Mouse (Mus musculus) T-cell, adult 2 months (primary cell): ENCODE measurements around the gene Mslnl.
A peak's percentile ranks its signal among the peaks of the same experiment; 100 is the strongest.

ENCODE experiments used
- DNase-seq: peaks from one replicate; pipeline ENCODE4 v3.0.0; 2022; ENCODE audit warnings: low spot score

Mslnl gene

GRCm38 (mm10) chr17:25744311-25744710 lies 8.5 kb downstream of the Mslnl start:
- no peak for DNase-seq

DNA sequence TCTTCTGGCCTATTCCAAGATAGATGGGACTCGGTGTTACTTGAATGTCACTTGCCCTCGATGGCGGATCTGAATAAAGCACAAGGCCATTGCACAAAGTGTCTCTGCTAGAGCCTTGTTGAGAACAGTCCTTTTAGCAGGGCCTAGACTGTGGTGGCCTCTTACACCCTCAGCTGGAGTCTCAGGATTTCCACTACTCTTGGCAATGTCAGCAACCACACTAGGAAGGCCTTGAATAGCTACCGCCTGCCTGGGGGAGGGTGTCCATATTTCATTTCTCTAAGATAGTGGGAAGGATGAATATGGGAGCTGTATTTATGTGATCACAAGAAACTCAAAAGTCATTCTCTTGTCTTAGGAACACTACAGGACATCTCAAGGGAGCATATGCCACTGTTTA lies 12.4 kb downstream of the Mslnl start:
- DNase-seq: no peak

DNA sequence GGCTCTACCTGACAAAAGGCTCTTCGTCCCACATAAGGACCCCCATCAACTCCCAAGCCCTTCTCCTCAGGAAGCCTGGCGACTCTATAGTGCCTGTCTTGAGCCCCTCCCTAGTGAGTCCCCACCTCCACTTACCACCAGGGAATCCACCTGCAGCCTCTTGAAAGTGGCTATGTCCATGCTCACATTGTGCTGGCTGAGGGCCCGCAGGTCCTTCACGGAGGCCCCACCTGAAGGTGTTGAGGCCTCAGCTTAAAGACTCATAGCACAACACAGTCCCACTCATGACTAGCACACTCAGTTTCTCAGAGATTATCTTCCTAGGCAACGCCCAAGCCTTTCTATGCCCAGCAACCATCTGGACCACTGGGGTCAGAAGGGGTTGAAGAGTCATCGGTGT lies 13.5 kb downstream of the Mslnl start:
- no peak for DNase-seq

- no peak for DNase-seq
Measured at GRCm38 (mm10) chr17:25751446-25751845, 15.6 kb downstream of the Mslnl start.

DNA sequence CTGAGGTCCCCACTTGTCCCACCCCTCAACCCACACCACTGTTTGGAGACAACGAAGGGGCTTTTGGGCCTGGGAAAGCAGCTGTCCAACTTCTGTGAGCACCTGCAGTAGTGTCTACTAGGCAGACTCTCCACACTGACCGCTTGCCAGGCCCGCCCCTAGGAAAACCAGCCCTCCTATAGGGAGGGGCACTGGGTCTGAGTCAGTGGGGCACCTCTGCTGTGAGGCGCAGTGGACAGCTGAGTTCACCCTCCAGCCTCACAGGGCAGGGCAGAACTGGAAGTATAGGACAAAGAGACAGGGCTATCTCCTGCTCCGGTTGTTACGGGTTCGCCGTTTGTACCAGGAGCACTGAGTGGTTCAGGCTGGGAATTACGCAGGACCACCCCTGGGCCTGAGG lies 18.4 kb downstream of the Mslnl start, which contains the start of gene Msln:
Gene Msln (minus strand): TSS at position 138 of the 400 bp plus-strand sequence.
- no peak for DNase-seq

- no peak for DNase-seq
Measured at GRCm38 (mm10) chr17:25755086-25755485, 19.2 kb downstream of the Mslnl start.

GRCm38 (mm10) chr17:25755627-25756377 lies 20.0 kb downstream of the Mslnl start:
- DNase-seq: no peak

- no peak for DNase-seq
Measured at GRCm38 (mm10) chr17:25756378-25757242, 20.8 kb downstream of the Mslnl start.

DNA sequence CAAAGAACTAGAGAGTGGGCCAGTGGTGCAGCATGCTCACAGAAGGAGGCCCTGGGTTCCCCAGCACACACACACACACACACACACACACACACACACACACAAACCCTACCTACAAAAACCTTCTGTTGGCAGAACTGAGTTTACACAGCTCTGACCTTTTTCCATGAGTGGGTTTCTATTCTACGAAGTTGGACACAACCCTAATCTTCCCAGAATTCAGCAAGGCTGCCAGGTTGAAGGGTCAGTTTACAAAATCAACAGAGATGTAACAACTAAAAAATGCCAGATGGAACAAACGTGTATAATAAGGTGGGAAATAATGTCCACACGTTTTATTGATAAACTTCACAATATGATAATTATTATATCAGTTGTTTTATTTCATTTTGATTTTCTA lies 21.8 kb downstream of the Mslnl start:
- no peak for DNase-seq

DNA sequence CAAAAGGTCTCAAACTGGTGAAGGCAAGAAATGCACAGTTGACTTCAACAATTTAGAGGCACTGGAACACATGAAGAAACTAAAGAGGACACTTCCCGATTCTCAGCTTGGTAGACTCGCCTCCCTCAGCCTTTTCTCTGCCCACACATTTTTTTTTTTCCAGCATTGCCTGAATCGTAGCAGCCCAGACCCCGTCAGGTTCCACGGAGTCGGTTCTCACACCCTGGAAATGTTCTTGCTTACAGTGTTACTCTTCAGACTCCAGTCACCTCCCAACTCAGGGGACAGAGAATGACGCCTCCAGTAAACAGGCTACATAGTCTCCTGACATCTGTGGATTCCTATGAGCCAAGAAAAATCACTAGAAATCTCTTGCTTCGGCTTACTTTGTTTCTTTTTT lies 24.3 kb downstream of the Mslnl start:
- DNase-seq: no peak

DNA sequence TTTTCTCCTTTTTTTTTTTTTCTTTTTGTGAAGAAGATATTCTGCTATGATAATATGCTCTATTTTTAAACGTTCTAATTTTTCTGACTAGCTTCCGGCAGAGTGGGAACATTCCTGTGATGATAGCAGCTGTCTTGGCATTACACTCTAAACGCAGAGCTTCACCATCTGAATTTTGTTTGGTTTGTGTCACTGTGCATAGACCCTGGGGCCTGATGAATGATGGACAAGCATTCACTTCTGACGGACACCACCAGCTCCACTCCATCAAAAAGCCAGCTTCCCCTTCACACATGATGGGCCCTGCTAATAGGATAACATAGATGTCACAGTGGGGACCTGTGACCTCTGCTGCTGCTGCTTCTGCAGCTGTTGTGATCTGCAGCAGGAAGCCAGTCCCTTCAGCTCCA lies 25.7 kb downstream of the Mslnl start:
- no peak for DNase-seq

DNA sequence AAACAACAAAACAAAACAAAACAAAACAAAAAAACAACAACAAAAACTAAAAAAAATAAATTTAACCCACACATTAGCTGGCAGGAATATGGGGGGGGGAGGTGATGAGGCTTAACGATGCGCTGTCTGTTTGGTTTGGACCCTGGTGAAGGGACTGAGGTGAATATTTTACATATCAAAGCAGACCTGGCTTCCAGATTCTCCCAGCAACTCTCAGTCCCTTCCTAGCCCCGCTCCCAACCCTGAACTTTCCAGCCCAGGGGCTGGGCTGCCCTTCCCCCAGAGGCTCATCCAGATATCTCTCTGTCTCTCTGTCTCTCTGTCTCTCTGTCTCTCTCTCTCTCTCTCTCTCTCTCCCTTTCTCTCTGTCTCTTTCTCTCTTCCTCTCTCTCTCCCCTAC lies 26.7 kb downstream of the Mslnl start:
- DNase-seq: no peak

DNA sequence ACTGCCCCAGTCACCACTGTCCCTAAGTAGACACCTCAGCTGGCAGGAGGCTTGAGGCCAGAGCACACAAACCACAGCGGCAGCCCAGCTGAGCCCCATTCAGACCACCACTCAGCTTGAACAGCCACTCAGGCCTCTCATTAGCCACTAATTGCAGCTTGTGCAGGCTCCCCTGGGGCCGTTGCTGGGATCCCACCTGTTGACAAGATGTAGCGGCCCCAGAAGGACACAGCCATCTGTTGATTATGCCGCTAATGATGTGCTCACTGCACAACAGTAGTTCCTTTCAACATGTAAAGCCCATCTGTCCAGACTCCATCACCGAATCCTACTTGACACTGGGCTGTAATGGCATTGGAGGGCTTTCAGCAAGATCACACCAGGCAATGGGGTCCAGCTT lies 30.0 kb downstream of the Mslnl start:
- DNase-seq: no peak

DNA sequence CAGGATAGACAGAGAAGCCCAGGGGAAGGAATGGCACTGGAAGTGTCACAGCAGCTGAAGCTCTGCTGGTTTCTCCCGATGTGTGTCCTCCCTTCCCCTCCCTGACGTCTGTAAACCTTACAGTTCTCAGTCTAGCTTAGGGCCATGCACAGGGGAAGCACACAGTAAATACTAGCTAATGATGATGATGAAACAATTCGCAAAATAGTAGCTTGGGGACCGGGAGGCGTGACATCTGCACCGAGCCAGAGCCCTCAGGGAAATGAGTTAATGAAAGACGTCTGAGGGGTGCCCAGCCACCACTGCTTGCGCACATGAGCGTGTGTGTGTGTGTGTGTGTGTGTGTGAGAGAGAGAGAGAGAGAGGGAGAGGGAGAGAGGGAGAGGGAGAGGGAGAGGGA lies 33.5 kb downstream of the Mslnl start:
- no peak for DNase-seq

GRCm38 (mm10) chr17:25773549-25774120 lies 37.8 kb downstream of the Mslnl start, which contains the start of gene Narfl:
TSS of gene Narfl (plus strand) at chr17:25773776.
- peak; percentile 95 for DNase-seq

DNA sequence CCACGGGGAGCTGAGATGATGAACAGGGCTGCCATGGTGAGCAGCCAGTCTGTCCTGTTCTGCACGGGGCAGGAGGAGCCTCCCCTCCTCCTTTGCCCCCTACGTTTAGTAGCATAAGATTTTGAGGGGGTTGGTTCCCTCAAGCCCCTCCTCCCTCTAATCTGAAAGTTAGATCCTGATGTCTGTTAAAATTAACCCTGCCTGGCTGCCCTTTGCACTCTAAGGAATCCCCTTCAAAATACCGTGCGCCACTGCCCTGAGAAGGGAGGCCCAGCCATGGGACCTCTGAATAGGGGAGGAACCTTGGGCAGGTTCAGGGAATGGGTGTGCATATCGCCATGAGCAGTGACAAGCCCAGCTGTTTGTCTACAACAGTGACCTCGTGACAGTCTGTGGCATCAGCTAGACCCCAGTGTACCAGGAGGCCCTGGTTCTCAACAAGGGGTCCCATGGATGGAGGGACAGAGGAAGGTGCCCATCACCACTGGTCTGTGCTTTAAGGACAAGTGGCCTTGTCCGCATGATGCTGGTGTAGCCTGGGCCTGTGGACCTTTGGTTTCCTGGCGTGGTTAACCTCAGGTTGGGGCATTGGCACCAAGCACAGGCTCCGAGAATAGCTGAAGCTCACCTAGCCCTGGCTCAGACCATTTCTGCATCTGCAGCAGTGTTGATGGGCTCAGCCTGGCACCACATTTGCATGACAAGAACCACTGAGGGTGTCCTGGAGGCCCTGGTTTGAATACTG lies 39.6 kb downstream of the Mslnl start:
- no peak for DNase-seq

GRCm38 (mm10) chr17:25777948-25778347 lies 42.1 kb downstream of the Mslnl start:
- no peak for DNase-seq

DNA sequence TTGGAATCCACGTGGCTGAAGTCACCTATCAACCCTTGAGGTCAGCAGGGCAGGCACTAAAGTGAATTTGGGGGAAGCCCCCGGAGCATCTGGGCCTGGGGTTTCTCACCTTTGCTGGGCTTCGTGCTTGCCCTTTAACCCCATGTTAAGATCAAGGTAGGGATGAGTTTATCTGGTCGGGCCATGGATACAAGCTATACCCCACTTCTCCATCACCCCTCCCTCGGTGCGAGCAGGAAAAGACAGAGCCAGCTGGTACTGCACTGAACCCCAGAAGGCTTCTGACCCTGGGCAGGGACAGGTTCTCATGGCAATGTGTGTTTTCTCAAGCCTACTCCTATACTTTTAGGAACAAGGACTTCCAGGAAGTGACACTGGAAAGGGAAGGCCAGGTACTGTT lies 45.5 kb downstream of the Mslnl start:
- DNase-seq: no peak

- DNase-seq: no peak
Measured at GRCm38 (mm10) chr17:25783086-25783485, 47.2 kb downstream of the Mslnl start.

GRCm38 (mm10) chr17:25783861-25784574 lies 48.2 kb downstream of the Mslnl start:
- DNase-seq: no peak

DNA sequence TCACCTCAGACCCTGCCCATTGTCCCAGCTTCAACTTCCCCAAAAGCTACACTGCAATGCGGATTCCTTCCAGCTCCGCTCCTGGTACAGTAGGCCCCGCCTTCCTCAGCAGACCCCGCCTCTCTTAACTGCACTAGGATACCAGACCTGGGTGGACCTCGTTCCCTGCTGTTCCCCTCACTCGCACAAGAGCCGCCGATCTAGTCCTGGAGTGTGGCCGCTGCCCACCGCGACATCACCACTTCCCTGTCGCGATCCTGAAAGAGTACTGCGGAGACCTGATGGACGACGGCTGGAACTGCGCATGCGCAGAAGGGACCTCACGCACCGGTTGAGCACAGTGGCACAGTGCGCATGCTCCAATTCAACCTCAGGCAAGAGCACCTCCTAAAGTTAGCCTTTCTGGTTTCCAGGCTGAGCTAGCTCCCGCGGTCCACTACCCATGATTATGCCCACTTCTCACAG lies 49.5 kb downstream of the Mslnl start, which contains the start of gene Haghl:
Gene Haghl (minus strand): TSS at position 393 of the 465 bp plus-strand sequence.
- DNase-seq: peak; percentile 92
